ENCODE assay signal across 9 mouse cellular contexts in the genomic region with DNA sequence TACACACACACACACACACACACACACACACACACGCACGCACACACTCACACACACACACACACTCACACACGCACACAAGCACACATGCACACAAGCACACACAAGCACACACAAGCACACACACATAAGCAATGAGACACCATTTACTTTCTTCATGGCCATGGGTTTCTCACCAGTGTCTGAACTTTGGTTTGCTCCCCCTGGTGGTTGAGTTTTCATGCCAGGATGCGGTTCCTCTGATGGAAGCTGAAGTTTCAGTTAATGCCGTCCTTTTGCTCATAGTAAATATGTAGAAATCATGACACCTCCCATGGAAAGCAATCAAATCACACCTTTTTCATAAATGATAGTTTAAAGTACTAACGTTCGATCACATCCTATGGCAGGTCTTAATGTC. TPM values are rescaled to one million over a fixed set of nuclear protein-coding genes. Genes with fewer than 3 reads are reported as not detected.
DNase-seq lines count a peak whose midpoint lies in the region; ATAC-seq and TF ChIP-seq lines count a peak whose summit lies in the region.
"Had no signal": no experiment of that assay in that cellular context is flagged by ENCODE, and none has a peak within 500 bp of the region (broad histone marks: within the 10 kb centered on the region; RNA-seq: fewer than 3 reads in every experiment).

No protein-coding gene starts in this region.

- TF ChIP-seq CTCF in lung, postnatal 0 days (IDR thresholded peaks at IDR 0.05), result peak; percentile 78

- no peak overlapping the region for H3K9ac ChIP-seq in lung, postnatal 0 days (replicated peaks; ENCODE audit: low read depth)
- H3K9ac ChIP-seq: heart, embryonic 13.5 days had no signal

- H3K27ac ChIP-seq in lung, postnatal 0 days (ENCODE audit: low read length), result no peak overlapping the region
- H3K27ac ChIP-seq: heart, embryonic 13.5 days had no signal

- no peaks in the 10 kb centered on the region for H3K4me1 ChIP-seq in lung, postnatal 0 days (ENCODE audit: insufficient read depth, low read depth, low read length)

- peak; percentile 57 for DNase-seq in heart, postnatal 4 days
- DNase-seq in heart, adult 11 months, result no peak
- peak; percentile 34 for DNase-seq in right cerebral cortex, adult 18-20 months
- no peak for DNase-seq in right cerebral cortex, postnatal 25 days
- peak; percentile 72 for DNase-seq in embryo, embryonic 11 days
- DNase-seq in lung, postnatal 0 days (ENCODE audit: low spot score), result peak; percentile 49
- no peak for DNase-seq in T-cell, adult 2 months (ENCODE audit: low spot score)
- no peak for DNase-seq in thymus, postnatal 14 days

- H3K4me3 ChIP-seq in lung, postnatal 0 days (ENCODE audit: low read depth, low read length), result no peak overlapping the region
- H3K4me3 ChIP-seq: heart, embryonic 13.5 days had no signal

- no peak for TF ChIP-seq EP300 in lung, postnatal 0 days (IDR thresholded peaks at IDR 0.05)

- H3K36me3 ChIP-seq in lung, postnatal 0 days (ENCODE audit: insufficient read depth, low read length), result no peaks in the 10 kb centered on the region
- H3K36me3 ChIP-seq: heart, embryonic 13.5 days had no signal

- no peaks in the 10 kb centered on the region for H3K27me3 ChIP-seq in lung, postnatal 0 days (replicated peaks; ENCODE audit: insufficient read depth, low read length)
- H3K27me3 ChIP-seq: heart, embryonic 13.5 days had no signal

- H3K9me3 ChIP-seq in lung, postnatal 0 days (ENCODE audit: low read length), result no peaks in the 10 kb centered on the region
- H3K9me3 ChIP-seq: heart, embryonic 13.5 days had no signal

- no peak overlapping the region for H3K4me2 ChIP-seq in lung, postnatal 0 days (replicated peaks; ENCODE audit: low read depth, low read length)
- H3K4me2 ChIP-seq: heart, embryonic 13.5 days had no signal

- ATAC-seq in lung, postnatal 0 days, result no peak

- 74% methylated on average over 7 of the region's 7 CpGs for WGBS in lung, postnatal 0 days

RNA-seq across cellular contexts. Expression of gene Mgst1, which starts 23.8 kb away (rescaled TPM):
- 10 to 100 TPM; 22.3 to 30.4 TPM for total RNA-seq in heart, postnatal 4 days (2021)
- polyA plus RNA-seq in lung, postnatal 0 days (2015; fragmentation: Nextera tagmentation; extraction: Ambion mirVana), result 1,075 and 1,107 TPM in 2 replicates

Comparison
In these comparisons a context has a peak if more than half of its experiments do, and no peak if none do; other contexts are left out.
1. DNase-seq: peak in heart, postnatal 4 days (single experiment), right cerebral cortex, adult 18-20 months (single experiment), embryo, embryonic 11 days (single experiment) and lung, postnatal 0 days (single experiment); none in heart, adult 11 months (single experiment), right cerebral cortex, postnatal 25 days (single experiment), T-cell, adult 2 months (single experiment) and thymus, postnatal 14 days (single experiment).